Mouse (Mus musculus) forebrain, embryonic 15.5 days (tissue): ENCODE measurements at regions not wholly inside any gene's neighbourhood (a gene's known extent, or its start where the extent isn't known, plus 50 kb on each side); places are given as distances from the start of the nearest gene placed in this dataset.
A peak's percentile ranks its signal among the peaks of the same experiment; 100 is the strongest.
"Not testable (repeated sequence)": the region's sequence is repeated elsewhere in the genome, so short reads cannot be mapped to it uniquely, and the experiment has no call there.

Experiments used
- ATAC-seq: fragments of 200-750 bp; cut with Nextera tagmentation; replicated peaks from 2 replicates; pipeline ENCODE4 v1.8.0; 2017; ENCODE audit warnings: mild to moderate bottlenecking, moderate TSS enrichment, moderate library complexity
- H3K27ac ChIP-seq: fragments of 300-500 bp; sonication (generic); replicated peaks from 2 replicates; pipeline ENCODE4 v1.5.1; 2015; ENCODE audit warnings: mild to moderate bottlenecking, inconsistent platforms
- H3K27me3 ChIP-seq: fragments of 300-500 bp; sonication (generic); 2 replicates; pipeline ENCODE4 v1.6.1; 2015; ENCODE audit warnings: inconsistent platforms
- H3K36me3 ChIP-seq: fragments of 300-500 bp; sonication (generic); 2 replicates; pipeline ENCODE4 v1.6.1; 2015; ENCODE audit warnings: mild to moderate bottlenecking, inconsistent platforms
- H3K4me1 ChIP-seq: fragments of 300-500 bp; sonication (generic); 2 replicates; pipeline ENCODE4 v1.6.1; 2015; ENCODE audit warnings: inconsistent platforms
- H3K4me2 ChIP-seq: fragments of 300-500 bp; sonication (generic); replicated peaks from 2 replicates; pipeline ENCODE4 v1.6.1; 2015; ENCODE audit warnings: mild to moderate bottlenecking, inconsistent platforms
- H3K4me3 ChIP-seq: fragments of 300-500 bp; sonication (generic); 2 replicates; pipeline ENCODE4 v1.5.1; 2015; ENCODE audit warnings: mild to moderate bottlenecking, inconsistent platforms
- H3K9ac ChIP-seq: fragments of 300-500 bp; sonication (generic); replicated peaks from 2 replicates; pipeline ENCODE4 v1.6.1; 2015; ENCODE audit warnings: mild to moderate bottlenecking, inconsistent platforms
- H3K9me3 ChIP-seq: fragments of 300-500 bp; sonication (generic); 2 replicates; pipeline ENCODE4 v1.6.1; 2016; ENCODE audit warnings: inconsistent platforms
- WGBS: fragments of 180-500 bp; shearing (Covaris S2); methylation state at CpG from one replicate; pipeline ENCODE4 v1.1.7; 2015; ENCODE audit warnings: mixed read lengths; 5-methylcytosine and 5-hydroxymethylcytosine counted together

DNA sequence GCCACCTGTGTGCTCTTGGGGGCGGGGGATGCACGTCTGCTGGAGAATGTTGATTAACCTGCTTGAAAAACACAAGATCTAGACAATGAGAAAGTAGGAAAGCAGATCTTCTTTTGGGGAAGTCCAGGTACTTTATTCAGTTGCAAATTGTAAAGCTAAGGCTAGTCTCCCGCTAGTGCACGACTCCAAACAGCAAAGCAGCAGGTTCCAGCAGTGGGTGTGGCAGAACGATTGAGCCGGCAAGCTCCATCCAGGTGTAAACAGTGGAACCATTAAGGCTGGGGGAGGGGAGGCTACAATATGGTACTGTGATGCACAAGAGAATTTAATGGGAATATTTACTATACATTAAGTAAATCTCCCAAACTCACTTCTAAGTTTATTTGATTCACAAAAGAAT, 448.6 kb upstream of the Cobl start:
- H3K4me1 ChIP-seq, H3K27me3 ChIP-seq, H3K27ac ChIP-seq, H3K9ac ChIP-seq, H3K36me3 ChIP-seq, H3K4me3 ChIP-seq, H3K4me2 ChIP-seq, ATAC-seq, H3K9me3 ChIP-seq: not testable (repeated sequence)
- 47% methylated on average over 6 of the region's 6 CpGs for WGBS

DNA sequence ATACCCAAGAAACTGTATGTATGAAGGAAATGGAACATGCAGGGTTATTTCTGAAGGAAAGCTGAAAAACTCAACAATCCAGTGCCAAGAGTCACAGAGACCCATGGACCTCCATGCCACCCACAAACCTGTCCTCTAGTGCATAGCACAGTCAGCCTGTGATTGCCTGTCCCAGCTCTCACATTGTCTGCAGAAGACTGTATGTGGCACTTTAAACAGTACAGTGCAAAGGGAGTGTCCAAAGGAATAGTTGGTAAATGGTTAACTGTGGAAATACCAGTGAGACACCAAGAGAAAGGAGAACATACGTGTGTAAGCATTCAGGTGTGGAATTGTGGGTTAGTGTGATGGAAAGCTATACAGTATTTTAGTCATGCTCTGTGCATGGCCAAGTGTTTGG, 409.0 kb upstream of the Cobl start:
- H3K4me2 ChIP-seq: no peak overlapping the region
- no peaks in the 10 kb centered on the region for H3K9me3 ChIP-seq
- H3K27ac ChIP-seq: no peak overlapping the region
- 83% methylated on average over 1 of the region's 1 CpGs for WGBS
- H3K9ac ChIP-seq: no peak overlapping the region
- no peaks in the 10 kb centered on the region for H3K27me3 ChIP-seq
- no peaks in the 10 kb centered on the region for H3K36me3 ChIP-seq
- no peaks in the 10 kb centered on the region for H3K4me1 ChIP-seq
- no peak for ATAC-seq
- H3K4me3 ChIP-seq: no peak overlapping the region

DNA sequence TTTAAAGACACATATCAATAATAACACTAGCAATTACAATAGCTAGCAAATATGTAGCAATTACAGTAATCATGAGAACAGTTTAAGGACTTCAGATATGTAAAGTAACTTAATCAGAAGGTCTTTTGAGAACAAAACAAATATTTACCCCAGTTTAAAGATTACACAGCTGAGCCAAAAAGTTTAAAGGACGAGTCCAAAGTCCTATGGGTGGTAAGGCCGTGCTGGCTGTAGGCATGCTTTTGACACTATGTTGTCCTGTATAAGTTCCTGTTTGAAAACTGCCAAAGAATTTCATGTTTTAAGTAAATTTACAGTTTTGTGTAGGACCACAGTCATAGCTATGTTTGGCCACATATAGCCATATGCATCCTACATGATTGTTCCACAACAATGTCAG, 408.0 kb upstream of the Cobl start:
- H3K4me2 ChIP-seq: no peak overlapping the region
- 83% methylated on average over 2 of the region's 2 CpGs for WGBS
- ATAC-seq: no peak
- no peak overlapping the region for H3K27ac ChIP-seq
- no peak overlapping the region for H3K9ac ChIP-seq
- H3K4me1 ChIP-seq: no peaks in the 10 kb centered on the region
- H3K4me3 ChIP-seq: no peak overlapping the region
- no peaks in the 10 kb centered on the region for H3K27me3 ChIP-seq
- no peaks in the 10 kb centered on the region for H3K36me3 ChIP-seq
- no peaks in the 10 kb centered on the region for H3K9me3 ChIP-seq

DNA sequence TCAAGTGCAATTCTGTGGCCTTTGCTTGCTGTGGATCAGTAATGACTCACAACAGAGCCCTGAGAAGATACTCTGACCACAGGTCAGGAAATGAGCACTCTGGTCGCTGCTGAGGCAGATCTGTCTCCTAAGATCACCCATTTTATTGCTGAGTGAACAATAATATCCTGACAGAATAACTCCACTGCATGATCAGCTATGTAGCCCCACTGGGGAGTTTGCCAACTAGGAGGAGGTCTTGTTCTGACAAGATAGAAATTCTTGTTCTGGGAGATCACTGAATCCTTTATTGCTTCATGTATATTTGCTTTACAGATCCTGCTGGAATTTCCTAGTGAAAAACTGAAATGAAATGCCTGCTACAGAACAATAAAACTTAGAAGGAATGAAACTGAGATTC, 407.6 kb upstream of the Cobl start:
- Histone ChIP-seq H3K27ac (no peak overlapping the region), H3K9me3 (no peaks in the 10 kb centered on the region), H3K4me2 (no peak overlapping the region), H3K36me3 (no peaks in the 10 kb centered on the region), H3K9ac (no peak overlapping the region), H3K4me1 (no peaks in the 10 kb centered on the region), H3K27me3 (no peaks in the 10 kb centered on the region), H3K4me3 (no peak overlapping the region)
- 76% methylated on average over 1 of the region's 1 CpGs for WGBS
- no peak for ATAC-seq

DNA sequence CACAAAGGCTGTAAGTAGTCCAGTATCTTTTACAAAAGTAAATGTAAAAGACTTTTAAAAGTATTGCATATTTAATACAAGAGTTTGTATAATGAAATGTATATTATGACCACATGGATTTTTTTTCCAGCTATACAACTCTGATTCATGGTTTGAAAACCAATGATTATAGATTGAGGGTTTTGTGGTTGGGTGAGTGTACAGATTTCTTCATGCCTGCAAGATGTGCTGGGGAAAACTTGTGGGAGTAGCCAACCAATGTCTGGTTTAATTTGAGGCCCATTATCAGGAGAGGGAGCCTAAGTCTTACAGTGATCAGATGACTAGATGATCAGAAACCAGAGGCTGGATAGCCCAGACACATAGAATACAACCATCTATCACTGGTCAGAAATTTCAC, 402.8 kb upstream of the Cobl start:
- no peak for ATAC-seq
- Histone ChIP-seq H3K27me3 (no peaks in the 10 kb centered on the region), H3K9ac (no peak overlapping the region), H3K27ac (no peak overlapping the region), H3K4me1 (no peaks in the 10 kb centered on the region), H3K4me2 (no peak overlapping the region), H3K9me3 (no peaks in the 10 kb centered on the region), H3K4me3 (no peak overlapping the region), H3K36me3 (no peaks in the 10 kb centered on the region)

DNA sequence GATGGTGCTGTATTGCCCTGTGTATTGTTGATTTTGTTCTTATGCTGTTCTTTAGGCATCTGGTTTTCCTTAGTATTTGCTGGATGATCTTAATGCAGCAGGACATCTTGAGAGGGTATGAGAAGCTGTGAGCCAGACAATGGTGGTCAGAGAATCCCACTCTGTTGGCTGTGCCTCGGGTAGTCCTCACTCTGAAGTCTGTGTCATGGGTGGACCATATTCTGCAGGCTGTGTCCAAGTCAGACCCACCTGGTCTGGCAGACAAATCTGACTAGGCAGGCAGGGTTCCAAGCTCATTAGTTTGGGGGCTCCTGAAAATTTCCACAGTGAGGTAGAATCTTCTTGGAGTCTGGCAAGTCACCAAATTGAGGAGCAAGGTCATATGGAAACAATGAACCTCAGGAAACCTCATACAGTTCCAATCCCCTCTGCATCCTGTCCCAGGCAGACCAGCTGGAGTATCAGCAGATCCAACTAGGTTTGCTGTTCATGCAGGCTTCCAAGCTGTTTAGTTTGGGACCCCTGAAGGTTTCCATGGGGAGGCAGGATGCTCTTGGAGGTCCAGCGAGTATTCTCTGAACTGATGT, 400.4 kb upstream of the Cobl start:
- no peaks in the 10 kb centered on the region for H3K4me1 ChIP-seq
- no peak overlapping the region for H3K9ac ChIP-seq
- no peak overlapping the region for H3K4me2 ChIP-seq
- H3K9me3 ChIP-seq: no peaks in the 10 kb centered on the region
- H3K27ac ChIP-seq: no peak overlapping the region
- H3K27me3 ChIP-seq: no peaks in the 10 kb centered on the region
- ATAC-seq: no peak
- WGBS: 72% methylated on average over 2 of the region's 2 CpGs
- H3K36me3 ChIP-seq: no peaks in the 10 kb centered on the region
- H3K4me3 ChIP-seq: no peak overlapping the region

DNA sequence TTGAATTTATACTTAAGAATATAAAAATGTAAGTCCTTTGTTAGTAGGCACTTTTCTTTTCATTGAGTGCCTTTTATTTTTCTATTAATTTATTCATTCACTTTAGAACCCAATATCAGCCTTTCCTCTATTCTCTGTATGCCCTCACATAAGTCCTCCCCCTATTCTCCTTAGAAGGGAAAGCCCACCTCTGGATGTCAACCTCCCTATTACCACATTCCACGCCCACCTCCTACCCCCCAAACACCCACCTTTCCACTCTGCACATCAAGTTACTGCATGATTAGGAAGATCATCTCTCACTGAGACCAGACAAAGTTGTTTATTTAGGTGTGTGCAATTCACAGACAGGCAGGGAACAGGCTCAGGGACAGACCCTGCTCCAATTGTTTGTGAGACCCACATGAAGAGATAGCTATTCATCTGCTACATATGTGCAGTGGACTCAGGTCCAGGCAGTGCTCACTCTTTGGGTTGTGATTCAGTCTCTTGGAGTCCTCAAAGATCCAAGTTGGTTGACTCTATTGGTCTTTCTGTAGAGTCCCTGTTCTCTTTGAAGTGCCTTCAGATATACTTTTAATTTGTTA, 394.7 kb upstream of the Cobl start:
- H3K9ac ChIP-seq: no peak overlapping the region
- no peak overlapping the region for H3K27ac ChIP-seq
- ATAC-seq: no peak
- no peaks in the 10 kb centered on the region for H3K27me3 ChIP-seq
- 82% methylated on average over 1 of the region's 1 CpGs for WGBS
- H3K36me3 ChIP-seq: no peaks in the 10 kb centered on the region
- no peak overlapping the region for H3K4me3 ChIP-seq
- no peaks in the 10 kb centered on the region for H3K9me3 ChIP-seq
- H3K4me1 ChIP-seq: no peaks in the 10 kb centered on the region
- H3K4me2 ChIP-seq: no peak overlapping the region

DNA sequence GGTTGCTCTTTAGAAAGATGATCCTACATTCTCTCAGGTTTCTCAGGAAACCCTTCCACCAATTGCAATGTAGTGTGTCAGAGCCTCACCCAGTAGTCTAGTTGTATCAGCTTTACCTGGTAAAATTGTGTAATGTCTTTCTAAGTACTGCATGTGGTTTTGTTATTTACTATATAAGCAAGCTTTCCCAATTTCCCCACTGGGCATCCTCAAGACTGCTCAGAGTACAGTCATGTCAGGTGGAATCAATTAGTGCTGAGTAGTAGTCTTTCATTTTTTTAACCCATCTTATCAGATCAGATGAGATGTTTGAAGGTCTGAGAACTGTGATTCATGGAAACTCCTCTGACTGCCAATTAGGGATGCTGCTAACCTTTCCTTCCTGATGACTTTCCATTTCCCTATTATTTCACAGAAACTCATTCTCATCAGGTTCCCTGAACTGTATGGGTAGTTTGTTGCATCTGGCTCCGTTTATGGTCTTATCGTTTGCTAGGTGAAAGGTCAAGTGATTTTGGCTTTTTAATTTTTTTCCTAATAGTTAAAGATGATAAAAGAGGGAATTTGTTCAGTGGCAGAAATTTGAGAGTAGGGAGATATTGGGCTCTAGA, 393.6 kb upstream of the Cobl start:
- Histone ChIP-seq H3K4me1 (no peaks in the 10 kb centered on the region), H3K4me3 (no peak overlapping the region), H3K9me3 (no peaks in the 10 kb centered on the region), H3K27me3 (no peaks in the 10 kb centered on the region), H3K9ac (no peak overlapping the region), H3K36me3 (no peaks in the 10 kb centered on the region), H3K27ac (no peak overlapping the region), H3K4me2 (no peak overlapping the region)
- 93% methylated on average over 2 of the region's 2 CpGs for WGBS
- no peak for ATAC-seq

DNA sequence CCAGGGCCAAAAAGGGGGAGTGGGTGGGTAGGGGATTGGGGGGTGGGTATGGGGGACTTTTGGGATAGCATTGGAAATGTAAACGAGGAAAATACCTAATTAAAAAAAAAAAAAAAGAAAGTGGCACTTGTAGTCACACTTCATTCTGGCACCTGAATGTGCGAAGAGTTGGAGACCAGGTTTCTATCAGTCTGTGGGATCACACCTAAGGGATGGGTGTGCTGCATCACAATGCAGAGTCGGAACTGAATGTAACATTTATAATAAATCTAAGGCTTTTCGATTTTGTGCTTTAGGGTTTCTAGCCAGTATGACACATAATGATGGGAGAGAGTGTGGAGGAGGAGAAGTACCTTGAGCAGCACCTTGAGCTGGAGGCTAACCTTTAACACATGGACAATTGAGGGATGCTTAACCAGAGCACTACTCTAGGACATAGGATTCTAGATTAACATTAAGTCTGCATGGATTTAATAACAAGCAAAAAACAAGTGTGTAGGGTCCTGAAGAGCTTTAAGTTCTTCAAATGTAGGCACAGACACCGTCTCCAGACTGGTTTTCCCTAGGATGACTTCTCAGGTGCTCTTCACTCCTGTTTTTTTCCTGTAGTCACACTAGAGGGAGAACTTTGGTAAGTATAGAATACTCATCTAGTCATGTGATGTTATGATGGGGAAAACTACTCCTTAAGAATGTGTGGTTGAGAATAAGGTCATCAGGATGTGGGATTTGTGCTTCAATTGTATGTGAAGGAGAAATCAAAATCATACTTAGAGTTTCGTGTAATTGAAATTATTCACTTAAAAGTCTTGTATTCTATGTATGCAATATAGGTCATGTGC, 392.8 kb upstream of the Cobl start:
- WGBS: 89% methylated on average over 6 of the region's 6 CpGs
- Histone ChIP-seq H3K9ac (no peak overlapping the region), H3K4me1 (no peaks in the 10 kb centered on the region), H3K4me3 (no peak overlapping the region), H3K36me3 (no peaks in the 10 kb centered on the region), H3K27me3 (no peaks in the 10 kb centered on the region), H3K27ac (no peak overlapping the region), H3K9me3 (no peaks in the 10 kb centered on the region), H3K4me2 (no peak overlapping the region)
- peak; percentile 58 for ATAC-seq

DNA sequence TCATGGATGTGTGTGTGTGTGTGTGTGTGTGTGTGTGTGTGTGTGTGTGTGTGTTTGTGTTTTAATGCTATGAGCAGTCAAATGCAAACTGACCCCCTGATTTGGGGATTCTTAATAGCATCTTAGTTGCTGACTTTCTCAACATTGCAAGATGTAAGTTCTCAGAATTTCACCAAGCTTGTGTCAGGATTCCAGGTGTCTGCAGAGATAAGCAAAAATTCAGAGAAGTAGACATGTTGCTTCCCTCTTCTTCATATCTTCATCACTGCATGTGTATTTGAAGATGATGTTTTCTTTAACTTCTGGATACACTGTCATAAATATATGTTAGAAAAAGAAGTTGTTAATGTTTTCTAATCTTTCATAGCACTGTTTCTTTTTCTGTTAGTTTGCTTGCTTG, 383.0 kb upstream of the Cobl start:
- no peak overlapping the region for H3K4me3 ChIP-seq
- H3K27ac ChIP-seq: no peak overlapping the region
- H3K4me2 ChIP-seq: no peak overlapping the region
- no peaks in the 10 kb centered on the region for H3K36me3 ChIP-seq
- H3K4me1 ChIP-seq: no peaks in the 10 kb centered on the region
- ATAC-seq: no peak
- no peaks in the 10 kb centered on the region for H3K27me3 ChIP-seq
- no peak overlapping the region for H3K9ac ChIP-seq
- H3K9me3 ChIP-seq: no peaks in the 10 kb centered on the region

DNA sequence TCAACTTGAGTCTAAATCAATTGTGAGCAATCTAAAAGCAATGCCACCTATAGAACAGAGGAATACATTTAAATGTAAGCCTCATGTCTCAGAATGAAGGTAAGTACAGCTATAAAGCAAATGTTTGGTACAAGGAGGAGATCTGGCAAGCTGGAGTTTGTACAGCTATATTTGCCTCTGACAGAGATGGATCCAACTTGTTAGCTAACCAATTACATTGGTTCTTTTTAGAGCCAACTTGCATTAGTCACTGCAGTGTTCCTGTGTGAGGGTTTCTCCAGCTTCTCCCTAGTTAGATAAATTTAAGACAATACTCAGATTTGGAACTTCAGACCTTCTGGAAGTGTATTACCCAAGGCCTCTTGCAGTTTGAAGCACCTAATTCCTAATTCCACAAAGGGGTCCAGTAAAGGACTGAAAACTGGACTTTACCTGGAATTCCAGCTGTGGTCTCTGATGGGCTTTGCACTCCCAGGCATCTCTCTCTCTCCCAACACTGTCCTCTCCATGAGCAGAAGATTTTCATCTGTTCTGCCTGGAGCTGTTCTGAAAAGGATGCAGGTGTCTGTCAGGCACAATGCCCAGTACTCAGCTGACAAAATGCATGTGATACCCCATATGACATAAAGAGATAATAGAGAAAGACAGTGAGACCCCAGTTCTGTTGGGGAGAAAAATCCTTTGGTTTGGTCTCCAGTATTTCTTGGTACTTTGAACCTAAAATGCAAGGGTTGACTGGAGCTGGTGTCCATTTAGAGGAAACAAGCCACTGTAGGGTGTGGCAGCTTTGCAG, 379.1 kb upstream of the Cobl start:
- no peaks in the 10 kb centered on the region for H3K27me3 ChIP-seq
- no peak overlapping the region for H3K4me3 ChIP-seq
- ATAC-seq: no peak
- no peaks in the 10 kb centered on the region for H3K9me3 ChIP-seq
- H3K36me3 ChIP-seq: no peaks in the 10 kb centered on the region
- no peaks in the 10 kb centered on the region for H3K4me1 ChIP-seq
- no peak overlapping the region for H3K27ac ChIP-seq
- H3K4me2 ChIP-seq: no peak overlapping the region
- H3K9ac ChIP-seq: no peak overlapping the region

DNA sequence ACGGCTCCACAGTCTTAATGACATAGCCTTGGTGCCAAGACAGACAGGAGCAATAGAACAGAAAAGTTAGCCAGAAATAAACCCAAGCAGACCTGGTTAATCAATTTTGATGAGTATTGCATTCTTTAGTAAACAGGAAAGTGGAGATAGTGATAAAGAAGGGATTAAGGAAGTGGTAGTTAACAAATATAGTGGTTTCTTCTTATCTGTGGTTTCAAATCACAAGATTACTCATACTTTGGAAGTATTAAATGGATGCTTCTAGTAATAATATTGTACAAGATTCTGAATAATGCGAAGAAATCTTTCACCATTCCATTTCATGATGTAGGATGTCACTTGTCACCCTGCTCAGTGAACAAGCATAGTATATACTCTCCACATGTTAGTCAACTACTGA, 376.6 kb upstream of the Cobl start:
- no peak overlapping the region for H3K27ac ChIP-seq
- no peak overlapping the region for H3K4me3 ChIP-seq
- no peaks in the 10 kb centered on the region for H3K27me3 ChIP-seq
- no peak overlapping the region for H3K9ac ChIP-seq
- H3K4me1 ChIP-seq: no peaks in the 10 kb centered on the region
- H3K4me2 ChIP-seq: no peak overlapping the region
- H3K9me3 ChIP-seq: no peaks in the 10 kb centered on the region
- no peaks in the 10 kb centered on the region for H3K36me3 ChIP-seq
- no peak for ATAC-seq
- 90% methylated on average over 2 of the region's 2 CpGs for WGBS
